Mouse (Mus musculus): ENCODE measurements around the gene Slc25a33.
A peak's percentile ranks its signal among the peaks of the same experiment; 100 is the strongest.

Slc25a33 gene

DNA sequence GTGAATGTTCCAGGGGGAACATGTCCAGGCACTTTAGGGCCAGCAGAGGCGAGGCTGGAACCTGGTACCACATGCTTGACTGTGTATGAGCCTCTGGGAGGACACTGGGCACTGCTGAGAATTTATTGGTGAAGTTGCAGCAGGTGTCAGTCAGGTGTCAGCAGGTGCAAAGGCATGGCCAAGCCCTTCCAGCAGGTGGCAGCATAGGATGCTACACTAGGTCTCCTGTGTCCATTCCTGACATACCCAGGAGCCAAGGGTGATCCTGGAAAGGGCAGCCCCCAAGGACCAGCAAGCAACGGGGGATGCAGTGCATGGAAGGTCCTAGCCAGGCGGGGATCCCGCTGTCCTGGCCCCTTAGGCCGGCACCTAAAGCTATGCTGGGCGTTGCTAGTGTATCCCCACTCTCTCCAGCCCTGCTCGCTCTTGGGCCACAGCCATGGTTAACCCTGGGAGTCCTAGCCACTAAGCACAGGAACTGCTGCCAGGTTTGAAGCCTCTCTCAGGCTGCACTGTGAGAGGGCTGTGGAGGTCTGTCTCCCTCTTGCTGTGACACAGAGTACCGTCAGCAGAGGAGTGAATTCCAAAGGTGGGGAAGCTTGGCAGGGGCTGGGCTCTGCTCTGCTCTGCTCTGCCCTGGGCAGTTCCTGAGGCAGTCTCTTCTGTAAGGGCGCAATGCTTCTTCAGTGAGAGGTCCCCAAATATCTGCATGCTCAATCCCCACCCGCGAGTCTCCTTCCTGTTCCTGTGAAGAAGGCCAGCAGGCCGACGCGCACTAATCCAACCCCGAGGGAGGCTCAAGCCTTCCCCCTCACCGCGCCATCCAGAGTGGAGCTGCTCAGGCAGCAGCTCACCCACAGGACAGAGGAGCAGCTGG lies 50.0 kb downstream of the Slc25a33 start:
- peak; percentile 90 for DNase-seq

DNA sequence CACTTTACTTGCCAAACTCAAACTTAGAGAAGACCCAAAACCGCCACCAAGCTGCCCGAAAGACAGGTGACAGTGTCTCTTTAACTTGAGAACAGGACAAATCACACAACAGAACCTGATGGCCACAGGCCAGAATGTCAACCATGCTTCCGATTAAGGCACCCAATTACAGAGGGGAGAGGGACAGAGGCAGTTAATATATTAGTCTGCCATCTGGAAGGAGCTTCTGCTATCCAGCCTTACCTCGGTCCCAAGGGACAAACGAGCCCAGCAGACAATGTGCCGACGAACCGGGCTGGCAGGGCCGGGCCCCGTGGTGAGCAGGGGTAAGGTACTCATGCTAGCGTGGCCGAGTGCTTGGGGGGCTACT lies 51.1 kb downstream of the Slc25a33 start:
- peak; percentile 64 for DNase-seq

DNA sequence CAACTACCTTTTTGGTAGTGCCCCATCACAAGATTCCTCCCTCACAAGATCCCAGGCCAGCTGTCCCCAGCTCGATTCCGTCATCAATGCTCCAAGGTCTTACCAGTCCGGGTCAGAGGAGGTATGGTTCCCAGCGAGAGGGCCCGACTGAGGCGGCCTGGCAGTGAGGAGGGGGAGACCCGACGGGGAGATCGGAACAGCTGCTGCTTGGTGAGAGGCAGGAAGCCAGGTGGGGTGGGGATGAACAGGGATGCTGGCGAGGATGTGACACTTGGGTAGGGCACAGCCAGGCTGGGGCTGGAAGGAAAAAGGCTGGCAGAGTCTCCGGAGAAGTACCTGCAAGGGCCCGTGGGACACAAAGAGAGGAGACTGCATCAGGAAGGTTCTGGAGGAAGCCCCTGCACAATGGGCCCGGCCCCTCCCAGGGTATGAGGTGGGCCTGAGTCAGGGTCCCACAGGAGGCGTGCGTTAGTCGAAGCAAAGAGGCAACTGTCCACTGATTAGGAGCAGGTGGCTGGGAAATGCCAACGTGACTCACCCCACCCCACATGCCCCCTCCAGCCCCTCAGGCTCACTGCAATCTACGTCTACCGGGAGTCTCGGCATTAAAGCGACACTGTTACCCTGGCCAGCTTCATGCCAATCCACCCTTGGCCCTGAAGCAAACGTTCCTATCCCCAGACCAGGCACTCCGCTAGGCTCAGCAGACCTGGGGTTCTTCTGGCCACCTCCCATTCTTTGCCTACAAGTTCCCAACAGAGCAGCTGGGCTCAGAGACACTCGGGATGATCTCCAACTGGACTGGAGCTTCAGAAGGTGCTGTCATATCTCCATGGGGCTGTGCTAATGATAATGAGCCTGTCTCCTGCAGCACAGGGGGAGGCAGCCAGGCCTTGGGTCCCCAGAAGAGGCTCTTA lies 51.7 kb downstream of the Slc25a33 start:
- DNase-seq = peak; percentile 71

DNA sequence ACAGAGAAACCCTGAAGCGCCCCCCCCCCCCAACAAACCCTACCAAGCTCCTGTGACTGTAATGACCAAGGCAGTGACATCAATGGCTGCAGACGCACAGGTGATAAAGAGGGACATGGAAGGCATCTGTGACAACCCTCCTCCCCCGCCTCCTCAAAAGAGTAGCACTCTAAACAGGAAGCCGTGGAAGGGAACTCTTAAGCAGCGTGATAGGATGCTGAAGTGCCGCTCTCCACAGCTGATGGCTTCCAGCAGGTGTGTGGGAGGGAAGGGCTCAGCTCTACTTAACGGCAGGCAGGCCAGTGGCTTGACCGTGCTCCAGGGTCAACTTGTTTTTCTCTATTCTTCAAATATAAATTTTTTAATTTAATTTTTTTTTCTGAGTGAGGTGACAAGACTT lies 52.9 kb downstream of the Slc25a33 start:
- DNase-seq = peak; percentile 22

DNA sequence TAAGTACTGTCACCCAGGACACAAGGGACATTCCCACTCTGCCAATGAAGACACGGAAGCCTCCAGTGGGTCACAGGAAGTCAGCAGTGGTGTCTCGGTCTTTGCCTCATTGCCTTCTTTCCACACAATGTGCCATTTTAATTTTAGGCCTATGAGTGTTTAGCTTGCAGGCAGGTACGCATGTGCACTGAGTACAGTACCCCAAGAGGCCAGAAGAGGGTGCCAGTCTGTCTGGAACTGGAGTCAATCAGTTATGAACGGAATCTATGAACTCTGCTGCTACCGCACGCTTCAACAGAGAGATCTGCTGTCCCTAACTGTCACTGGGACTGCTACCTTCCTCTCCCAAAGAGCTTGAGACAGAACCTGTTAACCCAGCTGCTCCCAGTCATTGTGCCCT lies 54.4 kb downstream of the Slc25a33 start:
- DNase-seq = peak; percentile 54

DNA sequence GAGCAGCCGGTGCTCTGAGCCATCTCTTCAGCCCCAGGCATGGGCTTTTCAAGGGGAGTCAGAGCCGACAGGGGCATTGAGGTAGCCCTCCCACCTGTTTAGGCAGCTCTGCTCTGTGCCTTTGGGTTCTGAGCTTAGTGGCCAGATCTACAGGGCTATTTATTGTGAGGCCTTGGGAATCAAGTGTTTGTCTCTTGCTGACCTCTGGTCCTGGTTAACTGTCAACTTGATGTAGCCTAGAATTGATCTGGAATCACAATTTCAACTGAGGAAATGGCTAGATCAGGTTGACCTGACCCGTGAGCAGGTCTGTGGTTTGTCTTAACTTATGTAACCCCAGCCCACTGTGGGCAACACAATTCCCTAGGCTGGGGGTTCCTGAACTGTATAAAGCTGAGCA lies 59.5 kb downstream of the Slc25a33 start:
- DNase-seq = no peak

DNA sequence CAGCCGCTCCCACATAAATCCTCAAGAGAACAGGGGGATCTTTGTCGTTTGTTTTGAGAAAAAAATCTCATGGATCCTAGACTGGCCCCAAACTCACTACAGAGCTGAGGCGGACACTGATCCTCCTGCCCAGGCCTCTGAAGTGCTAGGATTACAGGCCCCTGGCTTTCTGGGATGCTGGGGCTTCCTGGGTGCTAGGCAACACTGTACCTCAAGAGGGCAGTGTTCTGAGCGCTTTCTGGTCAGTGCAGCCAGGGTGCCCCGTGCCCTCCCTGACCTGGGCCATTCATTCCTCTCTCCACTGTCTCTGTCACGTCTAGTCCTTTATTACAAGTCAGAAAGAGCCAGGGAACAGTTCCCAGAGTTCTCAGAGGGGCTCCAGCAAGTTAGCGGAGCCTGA lies 62.1 kb downstream of the Slc25a33 start:
- peak; percentile 43 for DNase-seq

DNA sequence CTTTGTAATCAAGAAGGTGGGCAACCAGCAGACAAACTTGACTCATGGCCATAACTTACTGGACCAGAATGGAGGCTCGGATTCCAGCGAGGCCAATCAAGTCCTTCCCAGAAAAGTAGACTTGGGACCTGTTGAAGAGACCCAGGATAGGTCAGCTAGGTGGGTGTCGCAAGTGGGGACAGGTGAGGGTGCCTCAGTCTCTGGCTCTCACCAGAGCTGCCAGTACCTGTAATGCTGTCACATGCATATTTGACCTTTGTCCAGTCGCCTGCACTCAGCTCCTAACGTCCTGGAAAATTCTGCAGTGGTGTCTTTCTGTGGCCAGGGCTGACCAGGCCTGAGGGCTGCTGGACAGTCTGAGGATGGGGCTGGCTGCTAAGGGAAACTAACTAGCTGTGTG lies 62.6 kb downstream of the Slc25a33 start:
- no peak for DNase-seq

DNA sequence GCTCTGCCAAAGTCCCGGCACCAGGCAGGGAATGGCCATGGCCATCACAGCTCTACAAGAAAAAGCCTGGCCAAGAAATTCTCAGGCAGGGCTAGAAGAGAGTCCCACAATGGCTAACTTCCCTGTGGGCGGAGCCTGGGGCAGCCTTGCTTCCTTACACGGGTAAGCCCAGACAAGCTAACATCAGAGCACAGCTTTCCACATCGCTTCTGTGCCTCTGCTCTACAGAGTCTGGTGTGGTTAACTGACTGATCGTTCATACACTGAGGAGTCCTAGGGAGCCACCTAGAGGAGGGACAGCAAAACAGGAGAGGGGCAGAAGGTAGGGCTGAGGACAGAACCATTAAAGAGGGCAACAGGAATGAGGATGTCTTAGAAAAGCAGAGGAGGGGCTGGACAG lies 63.6 kb downstream of the Slc25a33 start:
- peak; percentile 23 for DNase-seq

DNA sequence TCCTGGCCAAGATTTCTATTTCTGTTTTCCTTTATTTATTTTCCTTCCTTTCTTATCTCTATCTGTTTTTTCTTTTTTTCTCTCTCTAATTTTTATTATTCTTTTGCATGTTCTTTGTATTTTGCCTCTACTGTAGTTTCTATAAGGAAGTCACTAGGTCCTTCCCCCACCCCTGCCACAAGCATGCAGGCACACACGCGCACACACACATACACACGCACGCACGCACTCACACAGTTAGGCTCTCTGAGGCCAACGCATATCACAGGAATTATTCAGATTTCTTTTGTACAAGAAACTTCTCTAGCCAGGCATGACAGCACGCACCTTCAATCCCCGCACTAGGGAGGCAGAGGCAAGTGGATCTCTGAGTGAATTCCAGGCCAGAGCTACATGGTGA lies 68.1 kb downstream of the Slc25a33 start:
- no peak for DNase-seq

DNA sequence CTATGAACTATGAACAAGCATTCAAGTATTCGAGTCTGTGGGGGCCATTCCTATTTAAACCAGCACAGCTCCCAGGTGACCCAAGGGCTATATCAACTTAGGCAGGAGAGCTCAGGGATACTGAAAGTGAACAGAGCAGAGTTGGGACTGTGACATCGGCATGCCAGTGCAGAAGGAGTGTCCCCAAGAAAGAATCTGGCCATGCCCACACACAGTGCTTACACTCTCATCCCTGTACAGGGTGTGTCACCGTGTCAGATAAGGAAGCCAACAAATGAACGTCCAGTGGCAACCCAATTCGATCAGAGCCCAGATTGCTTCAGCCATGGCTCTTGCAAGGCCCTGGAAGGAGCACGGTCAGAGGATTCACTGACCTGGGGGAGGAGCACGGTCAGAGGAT lies 68.8 kb downstream of the Slc25a33 start:
- no peak for DNase-seq

DNA sequence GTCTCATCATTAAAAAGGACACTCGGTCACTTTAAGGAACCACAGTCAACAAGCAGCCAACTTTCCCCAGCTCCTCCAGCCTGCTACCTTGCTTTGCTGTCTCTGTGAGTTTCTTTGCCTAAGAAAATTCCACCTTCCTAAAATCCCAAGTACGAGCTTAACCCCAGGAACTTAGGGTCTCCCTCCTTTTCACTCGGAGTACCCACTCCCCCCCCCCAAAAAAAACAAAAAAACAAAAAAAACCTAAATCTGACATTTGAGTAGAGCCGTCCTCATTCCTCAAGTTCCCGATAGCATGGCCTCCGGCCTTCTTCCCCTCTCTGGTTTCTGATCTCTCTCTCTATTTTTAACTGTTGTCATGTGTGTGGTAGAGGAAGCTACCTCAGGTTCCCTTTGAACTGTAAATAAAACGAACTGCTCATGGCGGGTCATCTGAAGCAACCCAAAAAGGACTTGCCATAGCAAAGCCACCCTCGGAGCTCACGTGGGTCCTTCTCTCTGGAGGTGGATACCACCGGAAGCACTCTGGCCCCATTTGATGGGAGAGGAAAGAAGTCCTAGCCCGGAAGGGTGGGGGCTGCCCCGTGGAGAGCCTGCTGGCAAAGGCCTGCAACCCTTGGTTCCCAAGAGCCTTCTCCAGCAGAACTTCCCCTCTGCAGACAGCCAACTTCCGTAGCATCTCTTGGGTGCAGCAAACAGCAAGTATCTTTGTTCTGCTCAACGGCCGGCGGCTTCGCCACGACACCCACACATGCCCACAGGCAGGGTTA lies 71.7 kb downstream of the Slc25a33 start, which contains the start of gene Pik3cd:
Gene Pik3cd (minus strand): TSS at position 362 of the 770 bp plus-strand sequence.
- DNase-seq = no peak

DNA sequence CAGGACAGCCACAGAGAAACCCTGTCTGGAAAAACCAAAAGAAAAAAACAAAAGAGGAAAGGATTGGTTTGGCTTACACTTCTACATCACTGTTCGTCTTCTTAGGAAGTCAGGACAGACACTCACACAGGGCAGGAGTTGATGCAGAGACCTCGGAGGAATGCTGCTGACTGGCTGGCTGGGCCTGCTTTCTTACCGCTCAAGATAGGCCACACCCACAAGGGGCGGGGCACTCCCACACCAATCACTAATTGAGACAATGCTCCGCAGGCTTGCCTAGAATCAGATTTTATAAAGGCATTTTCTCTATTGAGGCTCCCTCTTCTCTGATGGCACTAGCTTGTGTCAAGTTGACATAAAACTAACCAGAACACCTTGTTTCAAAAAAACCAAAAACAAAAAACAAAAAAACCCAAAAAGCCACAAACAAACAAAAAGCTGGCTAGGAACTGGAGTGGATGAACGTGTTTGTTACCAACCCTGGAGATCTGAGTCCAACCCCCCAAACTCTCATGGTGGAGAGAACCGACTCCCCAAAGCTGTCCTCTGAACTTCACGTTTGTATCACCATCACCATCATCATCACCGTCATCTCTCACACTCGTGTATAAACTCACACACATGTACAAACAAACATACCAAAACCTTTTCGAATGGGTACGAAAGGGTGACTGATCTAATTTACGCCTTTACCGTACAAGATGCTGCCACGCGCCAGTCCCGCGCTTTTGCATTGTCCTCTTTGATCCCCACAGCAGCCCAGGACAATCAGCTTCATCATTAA lies 72.5 kb downstream of the Slc25a33 start:
- no peak for DNase-seq

DNA sequence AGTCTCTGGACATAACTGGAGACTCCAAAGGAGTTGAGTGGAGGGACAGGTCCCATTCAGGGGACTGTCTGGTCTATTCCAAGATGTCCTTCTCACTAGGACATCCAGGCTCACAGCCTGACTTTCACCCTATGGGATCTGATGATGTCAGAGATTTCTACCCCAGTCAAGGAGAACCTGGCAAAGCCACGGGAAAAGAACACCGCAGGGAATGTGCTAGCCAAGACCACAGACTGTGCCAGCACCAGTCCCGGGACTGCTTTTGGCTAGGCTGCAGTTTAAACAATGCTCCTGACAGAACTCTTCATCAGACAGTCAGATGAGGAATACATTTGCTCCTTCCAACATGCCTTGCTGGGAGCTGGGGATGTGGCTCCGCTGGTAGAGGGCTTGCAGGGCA lies 74.1 kb downstream of the Slc25a33 start:
- no peak for DNase-seq

DNA sequence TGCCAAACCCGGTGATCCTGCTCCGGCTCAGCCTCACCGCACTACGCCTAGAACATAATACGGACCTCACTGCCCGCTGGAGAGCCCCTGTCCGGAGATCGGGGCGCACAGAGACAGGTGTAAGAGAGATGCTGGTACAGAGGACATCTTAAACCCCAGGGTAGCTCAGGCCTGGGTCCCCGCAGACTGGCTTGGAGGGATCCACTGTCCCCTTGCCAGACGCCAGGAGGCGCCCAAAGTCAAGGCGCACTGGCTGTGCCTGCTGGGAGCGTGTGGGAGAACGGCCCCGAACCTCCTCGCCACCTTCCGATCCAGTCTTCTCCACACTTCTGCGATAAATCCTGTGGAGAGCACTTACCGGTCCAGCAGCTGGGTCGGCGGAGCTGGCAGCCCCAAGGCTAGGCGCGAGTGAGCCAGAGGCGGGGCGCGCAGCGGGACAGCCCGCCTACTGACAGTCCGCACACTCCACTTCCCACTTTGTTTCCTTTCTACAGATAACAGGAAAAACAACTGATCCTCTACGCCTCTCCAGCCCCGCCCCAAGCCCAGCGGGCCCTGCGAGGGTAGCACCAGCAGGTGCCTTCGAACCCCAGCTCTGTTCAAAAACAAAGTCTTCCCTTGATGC lies 75.8 kb downstream of the Slc25a33 start:
- peak; percentile 46 for DNase-seq

DNA sequence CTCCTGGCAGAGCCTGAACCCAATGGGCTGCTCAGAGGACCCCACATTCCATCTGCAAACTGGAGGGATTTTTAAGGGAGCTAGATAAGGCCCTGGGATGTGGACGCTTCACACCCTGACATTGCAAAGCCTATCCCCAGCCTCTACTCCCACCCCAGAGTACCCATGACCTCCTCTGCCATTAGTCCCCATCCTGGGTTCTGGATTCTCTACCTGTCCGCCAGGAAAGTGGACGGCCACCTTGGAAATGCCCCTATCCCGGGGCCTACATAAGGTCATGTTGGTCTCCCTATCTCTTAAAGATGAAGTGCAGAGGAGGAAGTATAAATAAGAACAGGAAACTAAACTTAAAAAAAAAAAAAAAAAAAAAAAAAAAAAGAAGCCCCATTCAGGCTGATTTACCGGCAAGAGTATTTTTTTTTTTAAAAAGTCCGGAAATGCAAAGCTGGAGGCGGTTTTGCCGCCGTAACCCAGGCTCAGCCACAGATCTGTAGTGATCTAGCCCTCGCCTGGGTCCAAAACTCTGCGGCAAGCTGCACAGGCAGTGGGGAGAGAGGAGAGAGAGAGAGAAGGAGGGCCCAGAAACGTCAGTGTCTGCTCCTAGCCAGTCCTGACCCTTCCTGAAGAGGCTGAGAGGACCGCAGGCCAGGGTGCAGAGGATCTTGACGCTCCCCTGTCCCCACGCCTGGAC lies 76.4 kb downstream of the Slc25a33 start:
- DNase-seq = no peak

DNA sequence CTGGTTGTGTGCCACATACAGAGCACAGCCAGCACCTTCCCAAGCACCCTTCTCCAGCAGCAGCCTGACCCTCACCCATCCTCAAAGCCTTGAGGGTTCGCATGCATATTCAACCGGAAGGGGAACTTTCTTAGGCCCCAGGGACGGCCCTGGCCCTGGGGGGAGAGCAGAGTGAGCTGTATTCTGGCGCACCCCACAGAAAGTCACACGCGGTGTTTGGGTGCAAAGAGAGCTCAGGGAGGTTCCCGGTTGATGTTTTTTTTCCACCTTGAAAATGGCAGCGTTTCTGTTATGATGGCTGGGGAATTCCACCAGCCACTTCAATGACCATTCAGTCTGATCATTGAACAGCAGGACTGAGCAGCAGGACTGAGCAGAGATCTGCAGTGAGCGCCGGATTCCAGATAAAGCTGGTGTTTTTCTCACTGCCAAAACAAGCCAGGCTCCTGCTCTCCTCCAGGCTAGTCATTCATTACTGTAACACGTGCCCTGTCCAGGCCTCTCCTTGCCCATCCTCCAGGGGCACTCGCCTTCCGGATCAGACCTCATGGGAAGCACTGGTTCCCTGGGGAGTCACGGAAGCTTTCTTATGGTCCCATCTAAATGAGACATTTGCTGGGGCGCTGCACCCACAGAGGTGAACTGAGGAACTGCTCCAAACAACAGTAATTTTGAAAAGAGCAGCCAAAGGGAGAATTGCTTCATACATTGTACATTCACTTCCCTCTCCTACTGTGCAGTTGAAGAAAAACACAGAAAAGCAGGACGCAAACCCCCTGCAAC lies 77.7 kb downstream of the Slc25a33 start:
- no peak for DNase-seq
